Mouse (Mus musculus) embryo, embryonic 11.5 days (tissue): Measurements from ENCODE around the gene Specc1l.

Experiments
- DNase-seq: peaks from one replicate; pipeline ENCODE4 v3.0.0-alpha.2; 2012; ENCODE audit warnings: low read depth, low spot score

Specc1l gene

GRCm38 (mm10) chr10:75355341-75355740, 143.5 kb downstream of the Specc1l start:
- DNase-seq = no peak
